Mouse (Mus musculus): Measurements from ENCODE around the gene AW146154. TPM values are rescaled to one million over a fixed set of nuclear protein-coding genes. Genes with fewer than 3 reads are reported as not detected.
A peak's percentile ranks its signal among the peaks of the same experiment; 100 is the strongest.
"Not testable (repeated sequence)": the region's sequence is repeated elsewhere in the genome, so short reads cannot be mapped to it uniquely, and the experiment has no call there.

AW146154 gene
- 12.3 and 12.4 TPM in 2 replicates for polyA plus RNA-seq (2015; fragmentation: Nextera tagmentation; extraction: Ambion mirVana)

GRCm38 (mm10) chr7:41499389-41500049 is at the start of gene AW146154, which contains the start of gene Gm20449:
Gene AW146154, minus strand, starts transcription at chr7:41499890.
Gene Gm20449, minus strand, starts transcription at chr7:41499417.
- Histone ChIP-seq H3K4me1 (replicated peaks; ENCODE audit: insufficient read depth, low read length) (no peaks in the 10 kb centered on the region), H3K4me3 (replicated peaks; ENCODE audit: low read depth, low read length) (peak within 1 kb of the TSS; percentile 60), H3K9me3 (replicated peaks; ENCODE audit: low read length) (no peaks in the 10 kb centered on the region), H3K9ac (ENCODE audit: low read depth, low read length) (peak within 1 kb of the TSS; percentile 55), H3K36me3 (ENCODE audit: insufficient read depth, low read length) (no peaks in the 10 kb centered on the region), H3K27me3 (ENCODE audit: insufficient read depth, low read length) (no peaks in the 10 kb centered on the region), H3K27ac (peak within 1 kb of the TSS; percentile 74), H3K4me2 (ENCODE audit: low read length) (peak within 1 kb of the TSS; percentile 73)
- ATAC-seq (replicated peaks; ENCODE audit: low FRiP score, low read depth) (peak; percentile 98), DNase-seq (ENCODE audit: low spot score) (peak; percentile 95)
- WGBS, result under 1% methylated on average over 18 of the region's 18 CpGs
- TF ChIP-seq CTCF (IDR thresholded peaks at IDR 0.05; ENCODE audit: low read depth), result no peak

GRCm38 (mm10) chr7:41512672-41513071 is 13.0 kb upstream of the AW146154 start:
- H3K27me3 ChIP-seq (ENCODE audit: insufficient read depth, low read length), result no peaks in the 10 kb centered on the region
- H3K4me1 ChIP-seq (replicated peaks; ENCODE audit: insufficient read depth, low read length), result no peaks in the 10 kb centered on the region
- H3K9ac ChIP-seq (ENCODE audit: low read depth, low read length), result no peak overlapping the region
- ATAC-seq (replicated peaks; ENCODE audit: low FRiP score, low read depth), result no peak
- H3K4me3 ChIP-seq (replicated peaks; ENCODE audit: low read depth, low read length), result no peak overlapping the region
- no peak for DNase-seq (ENCODE audit: low spot score)
- 88% methylated on average over 3 of the region's 3 CpGs for whole genome bisulfite sequencing
- no peaks in the 10 kb centered on the region for H3K36me3 ChIP-seq (ENCODE audit: insufficient read depth, low read length)
- no peak overlapping the region for H3K4me2 ChIP-seq (ENCODE audit: low read length)
- H3K27ac ChIP-seq, result no peak overlapping the region
- H3K9me3 ChIP-seq (replicated peaks; ENCODE audit: low read length), result no peaks in the 10 kb centered on the region
- TF ChIP-seq CTCF (IDR thresholded peaks at IDR 0.05; ENCODE audit: low read depth), result no peak

GRCm38 (mm10) chr7:41512207-41512606 is 12.5 kb upstream of the AW146154 start:
- Histone ChIP-seq H3K36me3 (ENCODE audit: insufficient read depth, low read length) (no peaks in the 10 kb centered on the region), H3K9me3 (replicated peaks; ENCODE audit: low read length) (no peaks in the 10 kb centered on the region), H3K9ac (ENCODE audit: low read depth, low read length) (no peak overlapping the region), H3K4me1 (replicated peaks; ENCODE audit: insufficient read depth, low read length) (no peaks in the 10 kb centered on the region), H3K27me3 (ENCODE audit: insufficient read depth, low read length) (no peaks in the 10 kb centered on the region), H3K27ac (no peak overlapping the region), H3K4me3 (replicated peaks; ENCODE audit: low read depth, low read length) (no peak overlapping the region), H3K4me2 (ENCODE audit: low read length) (no peak overlapping the region)
- TF ChIP-seq CTCF (IDR thresholded peaks at IDR 0.05; ENCODE audit: low read depth), result no peak
- WGBS, result 10% methylated on average over 1 of the region's 1 CpGs
- DNase-seq (ENCODE audit: low spot score) (no peak), ATAC-seq (replicated peaks; ENCODE audit: low FRiP score, low read depth) (no peak)

- no peaks in the 10 kb centered on the region for H3K9me3 ChIP-seq (replicated peaks; ENCODE audit: low read length)
- no peaks in the 10 kb centered on the region for H3K36me3 ChIP-seq (ENCODE audit: insufficient read depth, low read length)
- H3K27me3 ChIP-seq (ENCODE audit: insufficient read depth, low read length), result no peaks in the 10 kb centered on the region
- ATAC-seq (replicated peaks; ENCODE audit: low FRiP score, low read depth), result no peak
- no peak for DNase-seq (ENCODE audit: low spot score)
- no peak overlapping the region for H3K4me2 ChIP-seq (ENCODE audit: low read length)
- peak; percentile 19; the same call in 1 of the 2 replicates for TF ChIP-seq CTCF (IDR thresholded peaks at IDR 0.05; ENCODE audit: low read depth)
- no peaks in the 10 kb centered on the region for H3K4me1 ChIP-seq (replicated peaks; ENCODE audit: insufficient read depth, low read length)
- no peak overlapping the region for H3K27ac ChIP-seq
- WGBS, result 38% methylated on average over 1 of the region's 1 CpGs
- H3K9ac ChIP-seq (ENCODE audit: low read depth, low read length), result no peak overlapping the region
- no peak overlapping the region for H3K4me3 ChIP-seq (replicated peaks; ENCODE audit: low read depth, low read length)
Measured at GRCm38 (mm10) chr7:41502402-41502801, 2.7 kb upstream of the AW146154 start.

GRCm38 (mm10) chr7:41500151-41500934 is 653 bp upstream of the AW146154 start:
- Histone ChIP-seq H3K9me3 (replicated peaks; ENCODE audit: low read length) (no peaks in the 10 kb centered on the region), H3K4me1 (replicated peaks; ENCODE audit: insufficient read depth, low read length) (no peaks in the 10 kb centered on the region), H3K9ac (ENCODE audit: low read depth, low read length) (no peak overlapping the region), H3K27me3 (ENCODE audit: insufficient read depth, low read length) (no peaks in the 10 kb centered on the region), H3K4me3 (replicated peaks; ENCODE audit: low read depth, low read length) (peak overlapping the region; percentile 60), H3K36me3 (ENCODE audit: insufficient read depth, low read length) (no peaks in the 10 kb centered on the region), H3K27ac (no peak overlapping the region), H3K4me2 (ENCODE audit: low read length) (peak overlapping the region; percentile 73)
- peak; percentile 58 for TF ChIP-seq CTCF (IDR thresholded peaks at IDR 0.05; ENCODE audit: low read depth)
- no peak for ATAC-seq (replicated peaks; ENCODE audit: low FRiP score, low read depth)
- DNase-seq (ENCODE audit: low spot score), result peak; percentile 58
- 20% methylated on average over 22 of the region's 22 CpGs for WGBS

GRCm38 (mm10) chr7:41499018-41499388 is 687 bp downstream of the AW146154 start:
- Histone ChIP-seq H3K4me2 (ENCODE audit: low read length) (peak overlapping the region; percentile 73), H3K9ac (ENCODE audit: low read depth, low read length) (peak overlapping the region; percentile 55), H3K27ac (peak overlapping the region; percentile 74), H3K4me3 (replicated peaks; ENCODE audit: low read depth, low read length) (peak overlapping the region; percentile 60)
- ATAC-seq (replicated peaks; ENCODE audit: low FRiP score, low read depth); H3K27me3 ChIP-seq (ENCODE audit: insufficient read depth, low read length); DNase-seq (ENCODE audit: low spot score); H3K36me3 ChIP-seq (ENCODE audit: insufficient read depth, low read length); H3K4me1 ChIP-seq (replicated peaks; ENCODE audit: insufficient read depth, low read length); H3K9me3 ChIP-seq (replicated peaks; ENCODE audit: low read length): not testable (repeated sequence)
- 0% methylated on average over 6 of the region's 6 CpGs for WGBS

- not testable (repeated sequence) for H3K27ac ChIP-seq; DNase-seq (ENCODE audit: low spot score); H3K4me1 ChIP-seq (replicated peaks; ENCODE audit: insufficient read depth, low read length); H3K27me3 ChIP-seq (ENCODE audit: insufficient read depth, low read length); H3K9me3 ChIP-seq (replicated peaks; ENCODE audit: low read length); H3K36me3 ChIP-seq (ENCODE audit: insufficient read depth, low read length); ATAC-seq (replicated peaks; ENCODE audit: low FRiP score, low read depth)
- WGBS, result 50% methylated on average over 2 of the region's 4 CpGs
- H3K4me2 ChIP-seq (ENCODE audit: low read length), result peak overlapping the region; percentile 73
- H3K4me3 ChIP-seq (replicated peaks; ENCODE audit: low read depth, low read length), result 0 out of 2 replicates have a peak overlapping the region, but pooled peaks have one; percentile 60
- peak overlapping the region; percentile 55; the same call in 1 of the 2 replicates for H3K9ac ChIP-seq (ENCODE audit: low read depth, low read length)
Measured at GRCm38 (mm10) chr7:41498464-41498863, 1.2 kb downstream of the AW146154 start.
